Mouse (Mus musculus): ENCODE measurements around the gene Ep400.
"Not testable (repeated sequence)": the region's sequence is repeated elsewhere in the genome, so short reads cannot be mapped to it uniquely, and the experiment has no call there.

The Ep400 gene

DNA sequence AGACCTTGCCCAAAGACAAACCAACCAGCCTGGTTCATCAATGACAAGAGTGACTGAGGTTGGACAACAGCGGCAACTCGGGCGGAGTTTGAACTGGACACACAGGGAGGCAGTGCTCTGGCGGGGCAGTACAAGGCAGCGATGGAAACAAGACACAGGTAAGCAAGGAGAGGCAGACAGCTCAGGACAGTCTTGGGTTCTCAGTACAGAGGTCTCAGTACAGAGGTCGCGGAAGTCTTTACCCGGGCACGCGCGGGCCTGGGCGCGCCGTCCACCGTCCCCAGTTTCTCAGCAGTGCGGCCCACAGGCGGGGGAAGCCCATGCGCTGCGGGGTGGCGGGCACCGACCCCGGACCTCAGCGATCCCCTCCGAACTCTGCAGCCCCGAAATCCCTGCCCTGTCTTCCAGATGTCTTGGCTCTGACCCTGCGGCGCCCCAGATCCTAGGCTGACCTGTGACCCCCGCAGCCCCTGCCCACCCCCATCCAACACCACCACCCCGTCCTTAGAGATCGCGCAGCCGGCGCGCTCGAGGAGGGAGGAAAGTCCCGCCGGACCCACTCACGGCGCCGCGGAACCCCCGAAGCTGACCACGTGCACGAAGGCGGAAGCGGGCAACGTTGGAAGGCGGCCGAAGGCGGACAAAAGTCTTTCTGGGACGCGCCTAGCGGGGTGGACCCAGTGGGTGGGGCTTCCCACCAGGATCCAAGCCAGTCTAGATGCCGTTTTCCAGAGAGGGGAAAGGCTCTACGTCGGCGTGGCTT lies 9.7 kb upstream of the Ep400 start, which contains the start of gene Pus1:
Pus1 (minus strand) TSS at position 662 of the 763 bp plus-strand sequence.
- DNase-seq (ENCODE audit: low spot score in 2 of 2) = peak; percentile 76 to 94

DNA sequence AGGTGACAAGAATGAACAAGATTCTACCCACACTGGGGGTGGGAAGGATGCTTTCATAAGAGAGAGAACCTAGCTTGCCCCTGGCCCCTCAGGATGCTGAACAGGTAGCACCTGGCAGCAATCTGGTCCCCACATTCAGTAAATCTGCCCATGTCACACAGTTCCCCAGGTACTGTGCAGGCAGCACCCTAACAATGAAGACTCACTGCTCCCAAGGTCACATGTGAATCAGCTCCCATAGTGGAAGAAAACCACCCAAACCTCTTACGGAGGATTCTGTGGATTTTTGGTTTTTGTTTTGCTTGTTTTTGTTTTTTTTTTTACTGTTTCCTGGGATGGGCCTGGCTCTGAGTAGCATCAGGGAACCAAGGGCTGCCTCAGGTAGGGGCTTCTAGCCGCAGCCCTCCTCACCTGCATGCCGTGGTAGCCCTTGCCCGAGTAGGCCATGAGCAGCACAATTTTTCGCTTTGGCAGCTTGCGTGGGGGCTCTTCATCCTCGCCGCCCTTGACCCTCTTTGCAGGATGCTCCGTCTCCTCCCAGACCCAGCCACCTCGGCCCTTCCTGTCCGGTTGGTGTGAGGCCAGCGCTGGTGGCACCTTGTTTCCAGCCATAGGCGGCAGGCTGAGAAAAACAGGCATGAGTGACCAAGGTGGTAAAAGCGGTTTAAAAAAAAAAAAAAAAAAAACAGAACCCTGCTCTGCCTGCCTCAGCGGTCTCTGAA lies 8.9 kb upstream of the Ep400 start:
- no peak for DNase-seq (ENCODE audit: low spot score in 2 of 2)

DNA sequence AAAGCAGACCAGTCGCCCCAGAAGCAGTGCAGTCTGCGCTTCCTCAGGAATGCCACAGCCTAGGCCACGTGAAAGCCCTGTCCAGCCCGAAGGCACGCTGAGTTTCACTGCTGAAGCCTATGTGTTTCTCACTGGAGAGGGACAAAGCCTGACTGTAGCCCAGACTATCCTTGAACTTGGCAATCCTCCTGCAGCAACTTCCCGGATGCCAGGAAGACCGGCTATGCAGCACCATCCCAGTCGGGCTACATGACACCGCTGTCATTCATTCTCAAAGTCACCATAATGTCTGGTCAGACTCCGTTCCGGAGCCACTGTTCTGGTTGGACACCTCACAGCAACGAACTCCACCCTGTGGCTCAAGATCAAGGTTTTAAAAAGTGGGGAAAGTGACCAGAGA lies 7.7 kb upstream of the Ep400 start:
- DNase-seq (ENCODE audit: low spot score in 2 of 2) = no peak

DNA sequence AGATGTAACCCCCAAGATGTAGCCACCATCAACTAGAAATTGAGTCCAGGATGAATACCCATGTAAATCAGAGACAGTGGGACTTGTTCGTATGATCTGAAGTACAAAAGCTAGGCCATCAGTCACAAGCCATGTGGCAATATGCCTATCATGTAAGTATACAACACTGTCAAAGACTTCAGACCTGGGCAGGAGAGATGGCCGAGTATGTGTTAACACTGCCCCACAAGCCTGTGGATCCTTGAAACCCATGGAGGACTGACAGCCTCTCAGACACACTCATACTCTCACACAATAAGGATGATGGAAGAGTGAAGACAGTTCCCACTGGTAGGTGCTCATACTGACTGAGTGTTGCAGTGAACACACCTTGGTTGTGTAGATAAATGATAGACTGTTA lies 5.6 kb upstream of the Ep400 start:
- no peak for DNase-seq (ENCODE audit: low spot score in 2 of 2)

DNA sequence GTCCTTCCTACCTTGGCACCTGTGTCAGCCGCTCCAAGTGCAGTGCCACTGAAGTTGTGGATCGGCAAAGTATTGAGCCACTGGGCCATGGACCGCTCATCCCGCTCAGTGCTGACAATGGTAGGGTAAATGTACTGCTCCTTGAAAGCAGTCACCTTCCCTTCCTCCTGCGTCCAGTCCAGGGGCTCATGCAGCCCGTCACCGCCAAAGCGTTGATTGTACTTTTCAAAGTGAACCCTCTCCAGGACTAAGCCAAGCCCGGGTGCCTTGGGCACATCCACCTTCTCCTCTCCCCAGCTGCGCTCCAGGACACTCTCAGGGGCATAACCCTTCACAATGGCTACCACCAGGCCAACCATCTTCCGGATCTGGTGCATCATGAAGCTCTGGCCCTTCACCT lies 4.0 kb upstream of the Ep400 start:
- DNase-seq (ENCODE audit: low spot score in 2 of 2) = no peak

DNA sequence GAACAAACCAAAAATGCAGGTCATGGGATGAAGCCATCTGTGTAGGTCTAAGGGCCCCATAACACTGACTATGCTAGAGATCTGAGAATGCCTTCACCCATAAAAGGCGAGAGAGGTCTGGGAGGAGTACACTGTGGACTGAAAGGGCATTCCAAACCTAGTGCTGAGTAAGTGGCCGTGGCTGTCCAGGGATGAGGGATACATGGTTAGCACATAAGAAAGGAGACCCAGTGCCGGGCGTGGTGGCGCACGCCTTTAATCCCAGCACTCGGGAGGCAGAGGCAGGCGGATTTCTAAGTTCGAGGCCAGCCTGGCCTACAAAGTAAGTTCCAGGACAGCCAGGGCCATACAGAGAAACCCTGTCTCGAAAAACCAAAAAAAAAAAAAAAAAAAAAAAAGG lies 2.4 kb upstream of the Ep400 start:
- not testable (repeated sequence) for DNase-seq (ENCODE audit: low spot score in 2 of 2)

DNA sequence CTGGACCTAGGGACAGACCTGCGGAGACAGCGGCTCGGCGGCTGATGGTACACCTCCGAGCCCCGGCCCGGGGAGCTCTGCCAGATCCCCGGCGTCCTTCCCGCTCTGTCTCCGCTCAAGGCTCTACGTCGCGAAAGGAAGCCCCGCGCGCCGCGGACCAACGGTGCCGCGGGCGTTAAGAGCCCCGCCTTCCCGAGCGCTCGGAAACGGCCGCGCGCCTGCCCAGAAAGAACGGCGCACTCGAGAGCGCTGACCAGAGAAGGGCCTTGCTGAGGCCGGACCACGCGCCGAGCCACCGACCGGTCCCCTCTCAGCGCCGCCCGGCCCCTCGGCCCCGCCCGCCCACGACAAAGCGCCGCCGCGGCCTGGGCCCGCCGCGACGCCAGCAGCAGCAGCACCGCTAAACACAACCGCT lies 479 bp downstream of the Ep400 start:
- DNase-seq (ENCODE audit: low spot score in 2 of 2) = peak in 1 of 2 experiments; percentile 40

DNA sequence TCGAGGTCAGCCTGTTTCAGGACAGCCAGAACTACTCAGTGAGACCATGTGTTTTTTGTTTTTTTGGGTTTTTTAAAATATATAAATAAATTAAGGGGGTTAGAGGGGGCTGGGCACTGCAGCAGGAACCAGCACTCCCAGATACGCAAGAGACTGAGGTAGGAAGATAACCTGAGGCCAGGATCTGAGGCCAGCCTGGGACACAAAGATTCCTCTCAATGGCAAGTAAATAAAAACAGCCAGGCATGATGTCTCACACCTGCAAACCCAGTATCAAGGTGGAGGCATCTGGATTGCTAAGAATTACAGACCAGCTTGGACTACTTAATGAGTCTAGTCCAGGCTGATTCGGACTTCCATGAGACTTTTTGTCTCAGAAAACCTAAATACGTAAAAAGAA lies 1.2 kb downstream of the Ep400 start:
- no peak for DNase-seq (ENCODE audit: low spot score in 2 of 2)

DNA sequence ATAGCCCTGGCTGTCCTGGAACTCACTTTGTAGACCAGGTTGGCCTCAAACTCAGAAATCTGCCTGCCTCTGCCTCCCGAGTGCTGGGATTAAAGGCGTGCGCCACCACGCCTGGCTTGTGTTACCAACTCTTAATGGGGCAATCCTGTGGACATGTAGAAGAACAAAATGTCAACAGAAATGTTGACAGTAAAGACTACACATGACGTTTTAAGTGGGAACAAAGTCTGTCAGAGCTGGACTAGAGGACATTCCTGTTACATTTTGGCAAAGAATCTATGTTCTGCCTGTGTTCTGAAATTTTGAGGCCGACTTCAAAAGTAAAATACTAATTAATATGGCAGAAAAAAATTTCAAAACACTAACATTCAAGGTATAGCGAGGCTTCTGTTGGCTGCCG lies 6.6 kb downstream of the Ep400 start:
- DNase-seq (ENCODE audit: low spot score in 2 of 2) = no peak

DNA sequence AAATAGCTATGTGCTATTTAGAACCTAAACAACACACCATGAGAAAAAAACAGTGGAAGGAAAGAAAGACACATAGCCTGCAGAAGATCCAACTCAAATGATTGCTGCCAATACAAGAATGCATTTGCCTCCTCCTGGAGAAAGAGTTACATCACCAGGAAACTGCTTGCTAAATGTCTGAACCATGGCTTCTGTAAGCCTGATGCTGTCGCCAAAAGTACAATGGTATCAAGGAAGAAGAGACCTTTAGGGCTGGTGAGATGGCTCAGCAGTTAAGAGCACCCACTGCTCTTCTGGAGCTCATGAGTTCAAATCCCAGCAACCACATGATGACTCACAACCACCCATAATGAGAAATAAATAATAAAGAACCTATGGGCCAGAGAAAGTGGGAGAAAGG lies 25.5 kb downstream of the Ep400 start:
- no peak for DNase-seq (ENCODE audit: low spot score in 2 of 2)

DNA sequence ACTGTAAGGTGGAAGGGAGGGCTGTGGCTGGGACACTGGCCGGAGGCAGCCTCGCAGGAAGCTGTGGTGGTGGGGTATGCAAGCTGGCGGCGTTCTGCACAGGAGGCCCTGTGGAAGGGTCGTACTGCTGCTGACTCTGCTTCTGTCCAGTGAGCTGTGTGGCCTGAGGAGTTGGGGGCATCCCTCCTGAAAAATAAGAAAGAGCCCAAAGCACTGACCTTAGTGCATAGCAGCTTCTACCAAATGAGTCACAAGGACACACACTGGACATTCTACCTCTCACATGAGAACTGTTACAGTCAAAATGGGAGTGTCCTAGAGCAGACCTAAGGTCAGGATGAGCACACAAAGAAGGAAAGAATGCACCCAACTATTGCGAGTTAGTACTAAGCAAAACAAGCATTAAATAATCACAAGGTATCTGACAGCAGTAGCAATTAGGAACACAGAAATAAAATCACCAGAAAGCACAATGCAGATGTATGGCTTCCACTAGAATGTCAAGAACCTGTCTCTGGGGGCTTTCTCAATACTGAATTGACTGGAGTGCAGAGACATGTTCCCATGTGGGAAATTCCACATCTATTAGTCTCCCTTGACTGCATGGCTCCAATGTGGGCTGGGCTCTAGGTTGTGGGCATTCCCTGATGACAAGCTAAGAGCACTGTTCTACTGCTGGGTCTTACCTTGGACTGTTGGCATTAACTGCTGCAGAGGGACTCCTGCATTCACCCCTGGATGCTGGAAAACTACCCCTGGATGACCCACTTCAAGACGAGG lies 30.8 kb downstream of the Ep400 start:
- no peak for DNase-seq (ENCODE audit: low spot score in 2 of 2)

DNA sequence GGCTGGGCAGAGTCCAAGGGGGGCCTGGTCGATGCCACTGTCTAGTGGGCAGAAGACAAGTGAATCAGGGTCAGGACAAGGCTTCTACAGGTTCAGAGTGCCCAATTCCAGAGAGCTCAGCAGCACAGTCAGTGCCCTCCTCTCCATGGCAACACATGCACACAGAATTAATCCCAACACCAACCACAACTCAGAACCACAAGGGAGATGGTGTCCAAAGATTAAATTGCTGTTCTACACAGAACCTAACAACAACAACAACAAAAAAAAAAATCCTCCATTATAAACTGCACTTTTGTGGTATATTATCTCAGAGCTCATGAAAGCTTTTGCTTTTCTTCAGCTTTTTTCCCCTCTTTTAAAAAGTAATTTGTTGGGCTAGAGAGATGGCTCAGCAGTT lies 34.9 kb downstream of the Ep400 start:
- DNase-seq (ENCODE audit: low spot score in 2 of 2) = no peak

DNA sequence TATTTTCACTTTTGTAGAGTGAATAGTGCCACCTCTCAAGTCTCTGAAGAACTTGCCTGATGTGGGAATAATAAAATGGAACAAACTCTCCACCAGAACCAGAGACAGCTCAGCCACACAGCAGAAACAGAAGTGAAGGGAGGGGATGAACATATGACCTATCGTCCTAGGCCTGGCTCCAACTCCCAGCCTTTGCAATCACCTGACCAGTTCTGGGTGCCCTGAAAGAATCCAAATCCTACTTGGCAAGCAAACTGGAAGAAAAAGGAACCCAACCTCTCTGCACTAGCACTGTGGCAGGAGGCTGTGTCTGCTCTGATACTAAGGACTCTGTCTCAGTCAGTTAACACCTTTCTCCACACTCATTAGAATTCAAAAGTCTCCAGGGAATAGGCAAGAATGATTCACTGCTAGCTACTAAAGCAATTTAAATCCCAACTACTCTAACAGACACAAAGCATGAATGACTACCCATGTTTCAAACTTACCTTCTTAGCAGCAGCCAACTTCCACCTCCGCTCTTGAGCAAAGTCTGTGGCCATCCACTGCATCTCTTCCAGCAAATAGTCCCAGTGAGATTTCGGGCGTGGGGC lies 37.2 kb downstream of the Ep400 start:
- no peak for DNase-seq (ENCODE audit: low spot score in 2 of 2)

DNA sequence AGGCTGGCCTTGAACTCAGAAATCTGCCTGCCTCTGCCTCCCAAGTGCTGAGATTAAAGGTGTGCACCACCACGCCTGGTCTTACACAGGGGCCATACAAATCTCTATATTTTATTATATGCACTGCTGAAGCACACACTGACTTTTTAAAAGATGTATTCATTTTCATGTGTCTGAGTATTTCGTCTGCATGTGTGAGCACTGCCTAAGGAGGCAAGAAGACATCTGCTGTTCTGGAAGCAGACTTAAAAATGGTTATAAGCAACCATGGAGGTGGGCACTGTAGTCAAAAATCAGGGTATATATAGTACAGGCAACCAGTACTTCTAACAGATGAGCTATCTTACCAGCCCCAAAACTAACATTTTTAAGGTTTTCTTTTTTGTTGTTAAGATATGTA lies 39.3 kb downstream of the Ep400 start:
- DNase-seq (ENCODE audit: low spot score in 2 of 2) = no peak

DNA sequence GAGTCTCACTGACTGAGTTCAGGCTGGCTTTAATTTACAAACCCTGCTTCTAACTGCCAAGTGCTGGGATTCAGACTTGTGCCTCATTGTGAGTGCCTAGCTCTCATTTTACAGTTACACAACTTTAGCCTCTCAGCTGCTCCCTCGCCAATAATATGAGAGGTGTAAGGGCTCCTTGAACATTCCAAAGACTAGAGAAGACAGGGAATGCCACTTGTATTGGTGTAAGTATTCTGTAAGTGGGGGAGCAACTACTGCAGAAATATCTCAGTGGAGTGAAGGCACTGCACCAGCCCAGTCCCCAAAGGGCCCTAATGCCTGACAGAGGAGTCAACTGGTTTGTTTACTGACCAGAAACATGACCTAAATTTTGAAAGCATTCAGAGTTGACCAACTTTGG lies 42.7 kb downstream of the Ep400 start:
- DNase-seq (ENCODE audit: low spot score in 2 of 2) = no peak

DNA sequence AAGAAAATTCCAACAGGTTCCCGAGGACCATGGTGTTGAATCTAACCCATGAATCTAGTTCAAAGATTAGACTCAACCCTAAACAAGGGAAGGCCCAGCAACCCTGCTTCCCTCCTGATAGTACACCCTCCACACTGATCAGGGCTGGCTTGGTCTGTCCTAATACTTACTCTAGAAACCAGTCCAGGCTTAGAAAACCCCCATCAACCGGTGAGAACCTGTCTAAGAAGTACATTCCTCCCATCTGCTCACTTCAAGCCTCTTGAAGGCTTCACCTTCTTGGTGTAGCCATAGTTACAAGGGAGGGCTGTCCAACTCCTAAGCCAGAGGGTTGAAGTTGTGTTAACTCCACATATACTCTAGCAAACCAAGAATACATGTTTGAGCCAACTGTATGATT lies 47.0 kb downstream of the Ep400 start:
- no peak for DNase-seq (ENCODE audit: low spot score in 2 of 2)

DNA sequence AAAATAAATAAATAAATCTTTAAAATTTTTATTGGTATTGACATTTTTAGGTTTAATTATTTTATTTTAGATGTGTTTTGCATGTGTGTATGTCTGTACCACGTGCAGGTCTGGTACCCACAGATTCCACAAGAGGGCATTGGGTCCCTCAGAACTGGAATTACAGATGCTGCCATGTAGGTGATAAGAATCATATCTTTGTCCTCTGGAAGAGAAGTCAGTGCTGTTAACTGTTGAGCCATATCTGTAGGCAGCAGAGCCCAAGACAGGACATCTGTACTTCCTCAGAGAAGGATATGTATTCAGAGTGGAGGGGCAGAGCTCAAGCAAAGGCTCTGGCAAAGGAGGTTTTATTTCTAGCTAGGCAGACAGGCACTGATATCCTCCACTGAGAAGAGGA lies 49.1 kb downstream of the Ep400 start:
- DNase-seq (ENCODE audit: low spot score in 2 of 2) = not testable (repeated sequence)

DNA sequence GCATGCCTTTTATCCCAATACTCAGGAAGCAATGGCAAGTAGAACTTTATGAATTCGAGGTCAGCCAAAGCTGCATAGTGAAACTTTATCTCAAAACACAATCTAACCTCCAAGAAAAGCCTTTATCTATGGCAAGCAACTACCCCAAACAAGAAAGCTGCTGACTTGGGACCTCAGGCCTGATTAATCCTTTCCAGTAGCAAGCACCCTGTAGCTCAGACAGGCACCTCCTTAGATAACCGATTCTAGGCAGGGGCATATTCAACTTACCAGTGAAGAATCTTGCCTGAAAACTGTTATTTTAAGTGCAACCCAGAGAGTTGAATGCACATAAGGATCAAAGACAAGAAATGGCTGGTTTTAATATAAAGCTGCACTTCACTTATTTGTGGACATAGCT lies 59.1 kb downstream of the Ep400 start:
- no peak for DNase-seq (ENCODE audit: low spot score in 2 of 2)

DNA sequence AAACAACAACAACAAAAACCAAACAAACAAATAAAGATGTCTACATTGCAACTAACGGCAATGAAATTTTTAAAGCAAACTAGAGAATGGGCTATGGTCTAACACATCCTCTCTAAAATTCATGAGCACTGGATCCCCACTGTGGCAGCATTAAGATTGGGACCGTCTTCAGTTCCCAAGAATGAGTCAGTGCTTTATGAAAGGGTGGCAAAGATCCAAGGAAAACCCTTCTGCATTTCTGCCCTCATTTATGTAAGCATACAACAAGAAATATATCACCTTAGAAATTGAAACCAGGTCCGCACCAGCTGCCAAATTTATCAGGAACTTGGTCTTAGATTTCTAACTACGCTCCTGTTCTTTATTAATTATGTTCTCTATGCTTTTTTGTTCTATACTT lies 61.3 kb downstream of the Ep400 start:
- peak; percentile 25 to 50 for DNase-seq (ENCODE audit: low spot score in 2 of 2)

DNA sequence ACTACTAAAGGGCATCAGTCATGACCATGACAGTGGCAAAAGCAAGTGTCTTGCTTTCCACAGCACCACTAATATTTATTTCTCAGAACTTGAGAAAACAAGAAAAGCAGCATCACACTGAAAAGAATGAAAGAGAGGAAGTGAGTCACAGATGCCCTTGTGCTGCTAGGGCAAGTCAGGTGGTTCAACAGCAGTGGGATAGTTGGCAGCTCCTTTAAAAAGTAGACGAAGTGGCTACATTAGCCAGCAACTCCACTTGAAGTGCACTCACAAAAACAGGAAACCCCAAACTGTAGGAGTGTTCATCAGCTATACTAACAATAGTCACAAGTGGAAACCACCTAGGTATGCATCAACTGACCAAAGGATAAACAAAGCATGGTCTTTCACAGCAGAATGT lies 66.5 kb downstream of the Ep400 start:
- no peak for DNase-seq (ENCODE audit: low spot score in 2 of 2)

DNA sequence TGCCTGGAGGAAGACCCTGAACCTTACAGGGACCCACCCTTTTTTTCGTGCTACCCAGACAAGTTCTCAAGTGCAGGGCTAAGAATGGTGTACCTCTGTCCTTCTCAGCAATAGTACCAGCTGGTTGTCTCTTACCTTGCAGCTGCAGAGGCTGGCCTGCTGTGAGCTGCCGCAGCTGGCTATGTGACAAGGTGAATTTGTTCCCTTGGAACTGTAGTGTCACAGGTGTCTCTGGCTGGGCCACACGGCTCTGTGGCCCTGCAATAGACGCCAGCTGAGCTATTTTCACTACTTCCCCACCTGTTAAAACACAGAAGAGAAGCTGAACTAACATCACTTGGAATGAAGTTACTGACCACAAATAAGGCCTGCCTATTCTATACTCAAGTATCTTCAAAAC lies 71.9 kb downstream of the Ep400 start:
- no peak for DNase-seq (ENCODE audit: low spot score in 2 of 2)

DNA sequence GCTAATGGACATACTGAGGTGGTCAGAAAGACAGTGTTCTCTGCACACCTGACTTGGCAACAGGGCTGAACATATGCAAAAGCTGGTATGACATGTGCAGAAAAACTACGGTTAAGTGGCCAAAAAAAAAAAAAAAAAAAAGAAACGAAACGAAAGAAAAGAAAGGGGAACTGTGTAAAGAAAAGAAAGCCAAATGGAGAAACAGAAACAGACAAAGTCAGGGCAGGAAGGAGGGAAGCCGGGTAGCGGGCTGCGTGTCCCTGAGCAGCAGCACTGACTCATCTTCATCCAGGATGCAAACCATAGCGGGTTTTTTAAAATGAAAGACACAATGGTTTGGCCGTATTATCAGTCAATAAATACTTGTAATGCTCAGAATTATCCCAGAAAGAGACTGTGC lies 88.5 kb downstream of the Ep400 start:
- DNase-seq (ENCODE audit: low spot score in 2 of 2) = no peak
